Mouse (Mus musculus): ENCODE data around the gene E2f7. TPM values are rescaled to one million over a fixed set of nuclear protein-coding genes. Genes with fewer than 3 reads are reported as not detected.

Gene E2f7
- polyA plus RNA-seq (2012; fragmentation: generic; extraction: Trizol), result 15.4 TPM
- long read RNA-seq, experiment 1, partial matches to known transcripts, result 0 of 9 reads
- long read RNA-seq, experiment 1, other reads (novel, unspliced or antisense), result 7 of 9 reads
- long read RNA-seq, experiment 2, full-length matches to known transcripts, result 6 of 30 reads
- long read RNA-seq, experiment 2, partial matches to known transcripts, result 21 of 30 reads
- long read RNA-seq, experiment 2, other reads (novel, unspliced or antisense), result 3 of 30 reads

DNA sequence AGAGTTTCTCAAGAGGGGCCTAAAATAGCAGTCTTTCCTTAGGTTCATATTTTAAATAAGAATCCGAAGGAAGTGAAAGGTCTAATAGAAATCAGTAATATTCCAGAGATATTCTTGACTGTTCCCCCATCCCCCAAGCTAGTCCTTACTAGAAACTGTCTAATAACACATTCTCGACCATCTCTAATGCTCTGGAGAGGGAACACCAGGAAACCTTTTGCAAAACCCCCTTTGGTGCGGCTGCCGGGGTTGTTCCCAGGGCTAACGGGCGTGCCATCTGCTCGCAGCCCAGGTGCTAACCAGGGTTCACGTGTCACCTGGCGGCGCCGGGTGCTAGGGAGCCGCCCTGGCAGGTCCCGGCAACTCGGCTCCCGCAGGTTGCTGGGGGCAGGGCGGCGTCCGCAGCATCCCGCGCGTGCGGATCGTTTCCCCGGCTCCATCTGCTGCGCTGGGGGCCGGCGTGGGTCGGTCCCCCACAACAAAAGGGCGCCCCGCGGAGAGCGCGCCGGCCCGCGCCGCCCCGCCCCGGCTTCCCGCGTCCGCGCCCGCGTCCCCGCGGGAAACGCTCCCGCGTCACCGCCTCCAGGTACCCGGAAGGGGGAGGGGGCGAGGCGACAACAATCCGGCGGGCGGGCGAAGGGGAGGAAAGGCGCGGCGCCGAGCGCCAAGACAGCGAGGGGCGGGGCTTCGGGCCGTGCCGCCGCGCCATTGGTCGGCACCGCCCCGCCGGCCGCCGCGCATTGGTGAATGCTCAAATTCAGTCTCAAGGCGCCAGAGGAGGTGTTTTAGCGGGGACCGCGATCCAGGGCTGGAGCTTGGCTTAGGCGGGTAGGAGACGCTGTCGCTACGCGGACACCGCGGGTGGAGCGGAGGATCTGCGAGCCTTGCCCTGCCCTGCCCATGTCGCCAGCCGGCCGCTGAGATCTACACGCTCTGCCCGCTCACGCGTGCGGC lies at the start of gene E2f7:
Gene E2f7 (plus strand): TSS at position 754 of the 954 bp plus-strand sequence.
- TF ChIP-seq MYOD1 (IDR thresholded peaks at IDR 0.05; ENCODE audit: control insufficient read depth, insufficient read length, low read depth) (no peak), CEBPB (IDR thresholded peaks at IDR 0.05; ENCODE audit: low read depth) (no peak), CTCF (IDR thresholded peaks at IDR 0.05; ENCODE audit: control insufficient read depth, insufficient read depth, insufficient read length) (no peak), MYOG (IDR thresholded peaks at IDR 0.05; ENCODE audit: control insufficient read depth, extremely low read depth, insufficient read length) (no peak), USF1 (IDR thresholded peaks at IDR 0.05; ENCODE audit: low read depth) (no peak), FOSL1 (IDR thresholded peaks at IDR 0.05; ENCODE audit: insufficient read depth, low read length, poor library complexity, severe bottlenecking) (no peak)

DNA sequence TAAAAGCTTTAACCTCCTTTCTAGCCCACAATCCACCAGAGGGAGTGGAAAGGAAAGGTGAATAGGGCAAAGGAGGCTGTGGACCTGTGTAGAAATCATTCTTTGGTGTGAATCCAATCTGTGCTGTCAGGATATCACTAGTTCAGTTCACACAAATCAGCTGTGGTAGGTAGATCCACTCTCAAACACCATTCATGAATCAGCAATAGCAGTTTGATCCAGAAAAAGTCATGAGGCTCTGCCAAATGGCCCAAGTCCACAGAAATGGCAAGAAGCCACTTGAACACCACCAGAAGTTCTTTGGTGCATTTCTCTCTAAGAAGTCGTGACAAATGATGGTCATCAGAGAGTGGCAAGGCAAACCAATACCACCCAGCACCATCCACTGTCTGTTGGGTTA lies 44.0 kb upstream of the E2f7 start:
- Histone ChIP-seq H3K79me2 (ENCODE audit: control insufficient read depth, insufficient read depth) (no peaks in the 10 kb centered on the region), H3K4me3 (ENCODE audit: insufficient read depth, poor library complexity, severe bottlenecking) (no peak overlapping the region), H3K36me3 (ENCODE audit: control insufficient read depth, insufficient read depth) (no peaks in the 10 kb centered on the region), H3K79me3 (ENCODE audit: low read depth) (no peaks in the 10 kb centered on the region), H3K27me3 (ENCODE audit: control insufficient read depth, insufficient read depth, insufficient read length) (no peaks in the 10 kb centered on the region), H3ac (ENCODE audit: control insufficient read depth, insufficient read length, low read depth) (no peak overlapping the region)
- TF ChIP-seq MAX (IDR thresholded peaks at IDR 0.05) (no peak), MYOD1 (IDR thresholded peaks at IDR 0.05; ENCODE audit: control insufficient read depth, insufficient read length, low read depth) (no peak), CTCF (IDR thresholded peaks at IDR 0.05; ENCODE audit: control insufficient read depth, insufficient read depth, insufficient read length) (no peak), MYOG (IDR thresholded peaks at IDR 0.05; ENCODE audit: control insufficient read depth, extremely low read depth, insufficient read length) (no peak), CEBPB (IDR thresholded peaks at IDR 0.05; ENCODE audit: low read depth) (no peak), USF1 (IDR thresholded peaks at IDR 0.05; ENCODE audit: low read depth) (no peak), FOSL1 (IDR thresholded peaks at IDR 0.05; ENCODE audit: insufficient read depth, low read length, poor library complexity, severe bottlenecking) (no peak)

More for the DNA sequence above, at the start of gene E2f7:
- H3K36me3 ChIP-seq (ENCODE audit: control insufficient read depth, insufficient read depth), result peaks cover 36% of the 10 kb centered on the region
- peak within 1 kb of the TSS; percentile 86 for H3K4me3 ChIP-seq (ENCODE audit: insufficient read depth, poor library complexity, severe bottlenecking)
- peaks cover 18% of the 10 kb centered on the region for H3K79me3 ChIP-seq (ENCODE audit: low read depth)
- H3K27me3 ChIP-seq (ENCODE audit: control insufficient read depth, insufficient read depth, insufficient read length), result no peaks in the 10 kb centered on the region
- peak within 1 kb of the TSS; percentile 97 for H3ac ChIP-seq (ENCODE audit: control insufficient read depth, insufficient read length, low read depth)
- peaks cover 47% of the 10 kb centered on the region for H3K79me2 ChIP-seq (ENCODE audit: control insufficient read depth, insufficient read depth)

DNA sequence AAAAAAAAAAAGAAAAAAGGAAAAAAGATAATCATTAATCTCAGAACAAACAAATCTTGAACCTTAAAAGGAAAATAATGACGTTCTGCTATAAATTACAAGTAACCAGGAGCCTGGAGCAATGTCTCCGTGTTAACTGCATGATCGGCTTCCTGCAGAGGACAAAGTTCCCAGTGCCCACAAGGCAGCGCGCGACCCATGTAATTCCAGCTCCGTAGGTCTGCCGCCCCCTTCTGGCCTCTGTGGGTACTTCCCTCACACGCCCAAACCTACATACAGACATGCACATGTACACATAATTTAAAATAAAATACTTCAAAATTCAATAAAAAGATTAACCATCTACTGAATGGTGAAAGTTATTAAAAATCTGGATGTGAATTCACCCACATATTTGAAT lies 39.6 kb upstream of the E2f7 start:
- no peaks in the 10 kb centered on the region for H3K79me3 ChIP-seq (ENCODE audit: low read depth)
- H3K36me3 ChIP-seq (ENCODE audit: control insufficient read depth, insufficient read depth), result no peaks in the 10 kb centered on the region
- H3K27me3 ChIP-seq (ENCODE audit: control insufficient read depth, insufficient read depth, insufficient read length), result no peaks in the 10 kb centered on the region
- H3K79me2 ChIP-seq (ENCODE audit: control insufficient read depth, insufficient read depth), result no peaks in the 10 kb centered on the region
- no peak overlapping the region for H3K4me3 ChIP-seq (ENCODE audit: insufficient read depth, poor library complexity, severe bottlenecking)
- no peak overlapping the region for H3ac ChIP-seq (ENCODE audit: control insufficient read depth, insufficient read length, low read depth)
- TF ChIP-seq CTCF (IDR thresholded peaks at IDR 0.05; ENCODE audit: control insufficient read depth, insufficient read depth, insufficient read length) (no peak), FOSL1 (IDR thresholded peaks at IDR 0.05; ENCODE audit: insufficient read depth, low read length, poor library complexity, severe bottlenecking) (no peak), USF1 (IDR thresholded peaks at IDR 0.05; ENCODE audit: low read depth) (no peak), MYOG (IDR thresholded peaks at IDR 0.05; ENCODE audit: control insufficient read depth, extremely low read depth, insufficient read length) (no peak), MAX (IDR thresholded peaks at IDR 0.05) (no peak), MYOD1 (IDR thresholded peaks at IDR 0.05; ENCODE audit: control insufficient read depth, insufficient read length, low read depth) (no peak), CEBPB (IDR thresholded peaks at IDR 0.05; ENCODE audit: low read depth) (no peak)

DNA sequence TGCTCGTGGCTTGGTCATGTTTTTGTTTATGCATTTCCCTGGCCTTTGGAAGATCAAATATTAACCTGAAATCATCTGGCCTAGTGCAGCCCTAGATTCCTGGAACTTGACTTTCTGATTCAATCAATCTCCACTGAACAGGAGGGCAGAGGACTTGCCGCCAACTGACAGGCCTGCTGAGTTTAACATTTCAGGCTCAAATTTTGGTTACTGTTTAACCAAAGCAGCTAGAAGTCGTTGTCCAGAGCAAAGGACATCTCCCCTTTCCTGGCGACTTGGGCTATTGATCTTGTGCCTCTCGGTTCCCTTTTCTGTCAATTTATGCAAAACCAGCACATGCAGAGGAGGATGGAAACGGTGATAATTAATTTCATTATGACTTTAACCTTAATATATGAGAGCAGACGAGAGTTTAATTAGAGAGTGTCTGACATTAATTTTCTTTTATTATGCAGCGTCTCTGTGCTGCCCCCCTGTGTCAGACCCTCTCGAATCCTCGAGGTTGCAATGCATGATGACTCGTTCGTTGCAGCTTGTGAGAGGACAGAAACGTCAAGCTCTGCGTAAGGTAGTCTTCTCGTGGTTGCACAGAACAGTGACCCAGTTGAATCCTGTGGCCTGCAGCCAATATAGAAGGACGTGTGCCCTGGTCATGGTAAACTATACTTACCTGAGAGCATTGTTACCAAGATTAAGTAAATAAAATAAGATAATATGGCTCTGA lies 37.7 kb upstream of the E2f7 start:
- TF ChIP-seq MYOD1 (IDR thresholded peaks at IDR 0.05; ENCODE audit: control insufficient read depth, insufficient read length, low read depth) (no peak), MAX (IDR thresholded peaks at IDR 0.05) (no peak), USF1 (IDR thresholded peaks at IDR 0.05; ENCODE audit: low read depth) (no peak), MYOG (IDR thresholded peaks at IDR 0.05; ENCODE audit: control insufficient read depth, extremely low read depth, insufficient read length) (no peak), CTCF (IDR thresholded peaks at IDR 0.05; ENCODE audit: control insufficient read depth, insufficient read depth, insufficient read length) (no peak), CEBPB (IDR thresholded peaks at IDR 0.05; ENCODE audit: low read depth) (no peak), FOSL1 (IDR thresholded peaks at IDR 0.05; ENCODE audit: insufficient read depth, low read length, poor library complexity, severe bottlenecking) (no peak)
- H3K79me2 ChIP-seq (ENCODE audit: control insufficient read depth, insufficient read depth), result no peaks in the 10 kb centered on the region
- H3K36me3 ChIP-seq (ENCODE audit: control insufficient read depth, insufficient read depth), result no peaks in the 10 kb centered on the region
- no peaks in the 10 kb centered on the region for H3K79me3 ChIP-seq (ENCODE audit: low read depth)
- H3K4me3 ChIP-seq (ENCODE audit: insufficient read depth, poor library complexity, severe bottlenecking), result no peak overlapping the region
- no peaks in the 10 kb centered on the region for H3K27me3 ChIP-seq (ENCODE audit: control insufficient read depth, insufficient read depth, insufficient read length)
- no peak overlapping the region for H3ac ChIP-seq (ENCODE audit: control insufficient read depth, insufficient read length, low read depth)

DNA sequence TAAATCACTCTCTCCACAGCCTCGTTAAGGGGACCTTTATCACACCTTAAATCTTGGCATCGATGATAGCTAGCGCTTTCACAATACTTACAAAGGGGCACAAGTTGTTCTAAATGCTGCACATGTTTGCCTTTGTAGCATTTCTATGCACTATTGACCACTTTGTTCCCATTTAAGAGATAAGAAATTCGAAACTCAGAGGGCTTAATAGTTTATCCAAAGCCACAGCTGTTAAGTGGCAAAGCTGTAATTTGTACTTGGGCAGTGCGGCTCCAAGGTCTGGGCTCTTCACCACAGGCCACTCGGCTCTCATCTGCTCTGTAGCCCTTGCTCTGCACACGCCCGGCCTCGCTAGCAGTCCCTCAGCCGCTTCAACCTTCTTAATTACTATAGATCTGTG lies 28.4 kb upstream of the E2f7 start:
- H3K79me3 ChIP-seq (ENCODE audit: low read depth), result no peaks in the 10 kb centered on the region
- no peak overlapping the region for H3ac ChIP-seq (ENCODE audit: control insufficient read depth, insufficient read length, low read depth)
- H3K27me3 ChIP-seq (ENCODE audit: control insufficient read depth, insufficient read depth, insufficient read length), result no peaks in the 10 kb centered on the region
- H3K36me3 ChIP-seq (ENCODE audit: control insufficient read depth, insufficient read depth), result no peaks in the 10 kb centered on the region
- TF ChIP-seq FOSL1 (IDR thresholded peaks at IDR 0.05; ENCODE audit: insufficient read depth, low read length, poor library complexity, severe bottlenecking), result no peak
- no peak for TF ChIP-seq MYOG (IDR thresholded peaks at IDR 0.05; ENCODE audit: control insufficient read depth, extremely low read depth, insufficient read length)
- no peak for TF ChIP-seq CEBPB (IDR thresholded peaks at IDR 0.05; ENCODE audit: low read depth)
- no peak for TF ChIP-seq MYOD1 (IDR thresholded peaks at IDR 0.05; ENCODE audit: control insufficient read depth, insufficient read length, low read depth)
- no peak for TF ChIP-seq USF1 (IDR thresholded peaks at IDR 0.05; ENCODE audit: low read depth)
- TF ChIP-seq MAX (IDR thresholded peaks at IDR 0.05), result no peak
- no peak overlapping the region for H3K4me3 ChIP-seq (ENCODE audit: insufficient read depth, poor library complexity, severe bottlenecking)
- H3K79me2 ChIP-seq (ENCODE audit: control insufficient read depth, insufficient read depth), result no peaks in the 10 kb centered on the region
